Mouse (Mus musculus): ENCODE measurements around the gene Git1.
A peak's percentile ranks its signal among the peaks of the same experiment; 100 is the strongest.

GRCm38 (mm10) chr11:77514832-77515636 lies 21.7 kb downstream of the Git1 start, which contains the start of gene Abhd15:
- TF ChIP-seq E2F4 (IDR thresholded peaks at IDR 0.05; ENCODE audit: insufficient read depth) (no peak), POLR2A (IDR thresholded peaks at IDR 0.05; ENCODE audit: insufficient read length, low read depth) (peak; percentile 65), MAX (IDR thresholded peaks at IDR 0.05; ENCODE audit: low read depth) (no peak), USF1 (IDR thresholded peaks at IDR 0.05; ENCODE audit: low read depth) (no peak), MYOD1 (IDR thresholded peaks at IDR 0.05; ENCODE audit: control insufficient read depth in 1 of 3, insufficient read length in 2 of 3, low read depth in 2 of 3) (no peak), SRF (IDR thresholded peaks at IDR 0.05; ENCODE audit: control insufficient read depth, insufficient read length, low read depth) (no peak), POLR2AphosphoS2 (IDR thresholded peaks at IDR 0.05; ENCODE audit: insufficient read length, low read depth) (peak; percentile 54)
